ENCODE assay signal across 27 mouse cellular contexts in genomic region chr11:69275650-69276049, GRCm38 (mm10). TPM values are rescaled to one million over a fixed set of nuclear protein-coding genes. Genes with fewer than 3 reads are reported as not detected.
DNase-seq lines count a peak whose midpoint lies in the region; ATAC-seq and TF ChIP-seq lines count a peak whose summit lies in the region.
"Had no signal": no experiment of that assay in that cellular context is flagged by ENCODE, and none has a peak within 500 bp of the region (broad histone marks: within the 10 kb centered on the region; RNA-seq: fewer than 3 reads in every experiment).

No protein-coding gene starts in this region.

- no peaks in the 10 kb centered on the region for H3K9me3 ChIP-seq in hindbrain, embryonic 13.5 days
- H3K9me3 ChIP-seq: embryonic facial prominence, embryonic 10.5 days; embryonic facial prominence, embryonic 13.5 days; forebrain, embryonic 13.5 days; hindbrain, embryonic 10.5 days had no signal

- no peak overlapping the region for H3K9ac ChIP-seq in hindbrain, embryonic 13.5 days
- H3K9ac ChIP-seq: embryonic facial prominence, embryonic 13.5 days; forebrain, embryonic 13.5 days; forebrain, postnatal 0 days; hindbrain, embryonic 14.5 days had no signal

- no peaks in the 10 kb centered on the region for H3K27me3 ChIP-seq in hindbrain, embryonic 13.5 days
- H3K27me3 ChIP-seq: embryonic facial prominence, embryonic 13.5 days; forebrain, embryonic 13.5 days had no signal

- 0 out of 2 replicates have a peak overlapping the region, but pooled peaks have one; percentile 20 for H3K27ac ChIP-seq in olfactory bulb, adult 2 months (ENCODE audit: insufficient read depth, low read depth, low read length)
- no peak overlapping the region for H3K27ac ChIP-seq in hindbrain, embryonic 13.5 days
- H3K27ac ChIP-seq: embryonic facial prominence, embryonic 10.5 days; embryonic facial prominence, embryonic 13.5 days; forebrain, embryonic 13.5 days; gastrocnemius, adult 2 months; hindbrain, embryonic 10.5 days; hindbrain, embryonic 14.5 days; hindbrain, postnatal 0 days had no signal

- no peak for TF ChIP-seq POLR2A in olfactory bulb, adult 2 months (IDR thresholded peaks at IDR 0.05; ENCODE audit: insufficient read depth, low read depth, low read length)

- H3K4me1 ChIP-seq in olfactory bulb, adult 2 months (ENCODE audit: control insufficient read depth, insufficient read depth, low read length): peaks cover 10% of the 10 kb centered on the region
- H3K4me1 ChIP-seq in hindbrain, embryonic 13.5 days (replicated peaks): 0 out of 2 replicates have a peak, but pooled peaks cover 3% of the 10 kb centered on the region

- no peaks in the 10 kb centered on the region for H3K36me3 ChIP-seq in hindbrain, embryonic 13.5 days
- H3K36me3 ChIP-seq: embryonic facial prominence, embryonic 10.5 days; embryonic facial prominence, embryonic 13.5 days; hindbrain, embryonic 10.5 days had no signal

- peak; percentile 35 for DNase-seq in thymus, postnatal 0 days (ENCODE audit: low spot score)
- no peak for DNase-seq in thymus, adult 18-20 months
- peak; percentile 12 to 25 for DNase-seq in thymus, postnatal 36 days
- DNase-seq in gastrocnemius, postnatal 10 days: no peak
- DNase-seq in left cerebral cortex, adult 9 months (ENCODE audit: low spot score in 2 of 2): no peak
- DNase-seq: cerebellum, adult 11 months; cerebellum, adult 2 months; cerebellum, adult 9-11 months; cerebellum, postnatal 25 days; embryo, embryonic 11 days; forebrain, postnatal 0 days; gastrocnemius, adult 2 months; gastrocnemius, postnatal 25 days had no signal

- WGBS in olfactory bulb, adult 2 months: 72% methylated on average over 6 of the region's 6 CpGs
- 80% methylated on average over 6 of the region's 6 CpGs for WGBS in hindbrain, embryonic 13.5 days

- peak; percentile 57 for ATAC-seq in common myeloid progenitor, adult 5-6 weeks (replicated peaks; ENCODE audit: low read depth, poor library complexity, severe bottlenecking)
- ATAC-seq in hindbrain, embryonic 13.5 days (ENCODE audit: low FRiP score): no peak
- ATAC-seq: forebrain, embryonic 13.5 days; forebrain, postnatal 0 days; hindbrain, postnatal 0 days; inflammation-experienced regulatory T-cells, adult 6 months had no signal

- no peak overlapping the region for H3K4me2 ChIP-seq in hindbrain, embryonic 13.5 days
- H3K4me2 ChIP-seq: embryonic facial prominence, embryonic 13.5 days; forebrain, embryonic 13.5 days; hindbrain, embryonic 14.5 days had no signal

- no peak overlapping the region for H3K4me3 ChIP-seq in olfactory bulb, adult 2 months (ENCODE audit: insufficient read depth, low read depth, low read length)
- no peak overlapping the region for H3K4me3 ChIP-seq in hindbrain, embryonic 13.5 days
- H3K4me3 ChIP-seq: embryonic facial prominence, embryonic 10.5 days; embryonic facial prominence, embryonic 13.5 days; erythroblast, embryonic 14.5 days; forebrain, embryonic 13.5 days; gastrocnemius, adult 2 months; hindbrain, embryonic 10.5 days had no signal

- no peak for TF ChIP-seq CTCF in olfactory bulb, adult 2 months (IDR thresholded peaks at IDR 0.05; ENCODE audit: insufficient read depth, low read depth, low read length)

RNA-seq across cellular contexts. Expression of gene Gucy2e, which starts 38.8 kb away (rescaled TPM):
- polyA plus RNA-seq in thymus, postnatal 0 days (2015; fragmentation: Nextera tagmentation; extraction: Ambion mirVana): not detected in 2 replicates
- total RNA-seq in common myeloid progenitor, adult 5-6 weeks (2017): 0.14 TPM in 1 of 2 replicates, not detected in the other
- not detected in 2 replicates for polyA plus RNA-seq in olfactory bulb, adult 2 months (2012; ENCODE audit: insufficient read depth, insufficient read length, low replicate concordance, missing spikeins)
- not detected for total RNA-seq in gastrocnemius, postnatal 10 days (2021)
- 0.21 and 0.30 TPM in 2 replicates for polyA plus RNA-seq in hindbrain, embryonic 13.5 days (2015; fragmentation: Nextera tagmentation; extraction: Ambion mirVana)
- total RNA-seq: adrenal gland, adult 2 months; adrenal gland, postnatal 14 days; adrenal gland, postnatal 4 days; gastrocnemius, adult 2 months; gastrocnemius, postnatal 25 days had no signal
- polyA plus RNA-seq: adrenal gland, adult 2 months; embryonic facial prominence, embryonic 10.5 days; erythroblast, embryonic 14.5 days had no signal

RNA-seq across cellular contexts. Expression of gene Cntrob, which starts 47.9 kb away (rescaled TPM):
- polyA plus RNA-seq in thymus, postnatal 0 days (2015; fragmentation: Nextera tagmentation; extraction: Ambion mirVana): 22.4 and 22.8 TPM in 2 replicates
- 20.3 and 26.5 TPM in 2 replicates for total RNA-seq in common myeloid progenitor, adult 5-6 weeks (2017)
- not detected in 2 replicates for polyA plus RNA-seq in olfactory bulb, adult 2 months (2012; ENCODE audit: insufficient read depth, insufficient read length, low replicate concordance, missing spikeins)
- 1 to 10 TPM; 4.7 to 6.6 TPM for total RNA-seq in gastrocnemius, postnatal 10 days (2021)
- 22.6 and 24.4 TPM in 2 replicates for polyA plus RNA-seq in hindbrain, embryonic 13.5 days (2015; fragmentation: Nextera tagmentation; extraction: Ambion mirVana)

RNA-seq across cellular contexts. Expression of gene Trappc1, which starts 48.1 kb away (rescaled TPM):
- 132 and 138 TPM in 2 replicates for polyA plus RNA-seq in thymus, postnatal 0 days (2015; fragmentation: Nextera tagmentation; extraction: Ambion mirVana)
- total RNA-seq in common myeloid progenitor, adult 5-6 weeks (2017): 75.4 and 87.8 TPM in 2 replicates
- polyA plus RNA-seq in olfactory bulb, adult 2 months (2012; ENCODE audit: insufficient read depth, insufficient read length, low replicate concordance, missing spikeins): not detected in 2 replicates
- total RNA-seq in gastrocnemius, postnatal 10 days (2021): 10 to 100 TPM; 55.4 to 55.5 TPM
- 204 and 210 TPM in 2 replicates for polyA plus RNA-seq in hindbrain, embryonic 13.5 days (2015; fragmentation: Nextera tagmentation; extraction: Ambion mirVana)

RNA-seq across cellular contexts. Expression of gene Kcnab3, which starts 50.4 kb away (rescaled TPM):
- polyA plus RNA-seq in thymus, postnatal 0 days (2015; fragmentation: Nextera tagmentation; extraction: Ambion mirVana): 0.18 and 0.24 TPM in 2 replicates
- 0.05 TPM in 1 of 2 replicates, not detected in the other for total RNA-seq in common myeloid progenitor, adult 5-6 weeks (2017)
- polyA plus RNA-seq in olfactory bulb, adult 2 months (2012; ENCODE audit: insufficient read depth, insufficient read length, low replicate concordance, missing spikeins): not detected in 2 replicates
- under 1 TPM; 0.42 to 0.93 TPM for total RNA-seq in gastrocnemius, postnatal 10 days (2021)
- 4.2 and 5.1 TPM in 2 replicates for polyA plus RNA-seq in hindbrain, embryonic 13.5 days (2015; fragmentation: Nextera tagmentation; extraction: Ambion mirVana)
- total RNA-seq: gastrocnemius, adult 2 months had no signal
- polyA plus RNA-seq: erythroblast, embryonic 14.5 days had no signal

Comparison
In these comparisons a context has a peak if more than half of its experiments do, and no peak if none do; other contexts are left out.
1. DNase-seq: peak in thymus, postnatal 0 days (single experiment) and thymus, postnatal 36 days (2 of 2); none in thymus, adult 18-20 months (0 of 2), gastrocnemius, postnatal 10 days (single experiment) and left cerebral cortex, adult 9 months (0 of 2).
2. RNA of gene Trappc1, which starts 48.1 kb away (polyA plus RNA-seq): 204 to 210 TPM in hindbrain, embryonic 13.5 days and 132 to 138 TPM in thymus, postnatal 0 days; not detected in olfactory bulb, adult 2 months; every median in the first group is over 100 times any median in the second.